Mouse (Mus musculus): Measurements from ENCODE around the gene Ctxn1. TPM values are rescaled to one million over a fixed set of nuclear protein-coding genes. Genes with fewer than 3 reads are reported as not detected.
A peak's percentile ranks its signal among the peaks of the same experiment; 100 is the strongest.

The Ctxn1 gene
- polyA plus RNA-seq, 1 experiment from 2014 or later, result 8.7 TPM

DNA sequence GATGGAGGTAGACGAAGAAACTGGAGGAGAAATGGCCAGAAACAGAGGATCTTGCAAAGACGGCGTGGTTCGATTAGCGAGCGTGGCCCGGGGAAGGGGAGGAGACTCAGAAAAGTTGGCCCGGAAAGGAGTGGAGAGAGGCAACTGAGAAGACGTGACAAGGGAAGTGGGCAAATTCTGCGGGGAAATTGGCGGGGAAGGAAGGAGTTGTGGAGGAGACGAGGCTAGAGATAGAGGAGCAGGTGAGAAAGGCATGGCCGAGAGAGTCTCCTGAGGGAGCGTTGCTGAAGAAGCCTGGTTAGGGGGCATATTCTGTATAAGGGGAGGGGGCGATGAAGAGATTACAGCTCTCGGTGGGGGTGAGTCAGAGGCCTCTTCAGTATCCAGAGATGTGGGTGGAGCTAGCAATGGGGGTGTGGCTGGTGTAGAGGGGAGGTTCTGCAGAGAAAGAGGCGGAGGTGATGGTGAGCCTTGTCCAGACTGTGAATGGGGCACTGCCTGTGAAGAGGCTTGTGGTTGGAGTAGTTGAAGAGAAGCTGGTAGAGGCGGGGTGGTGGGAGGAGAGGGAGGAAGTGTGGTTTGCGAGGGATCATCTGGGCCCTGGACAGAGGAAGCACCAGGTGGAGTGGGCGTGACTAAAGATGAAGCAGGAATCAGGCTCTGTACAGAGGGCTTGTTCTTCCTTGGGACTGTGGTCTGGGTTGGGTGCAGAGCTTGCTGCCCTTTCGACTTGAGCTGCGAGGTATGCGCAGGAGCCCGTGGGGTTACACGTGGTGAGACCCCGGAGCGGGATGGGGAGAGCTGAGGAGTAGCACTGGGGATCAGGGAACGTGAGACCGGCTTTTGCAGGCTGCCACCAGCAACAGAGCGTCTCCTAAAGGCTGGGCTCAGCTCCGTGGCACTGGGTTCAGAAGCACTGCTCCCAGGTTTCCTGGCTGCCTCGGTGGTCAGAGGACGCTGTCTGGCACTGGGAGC is 44.8 kb downstream of the Ctxn1 start:
- peak; percentile 57 for DNase-seq (ENCODE audit: low spot score)

DNA sequence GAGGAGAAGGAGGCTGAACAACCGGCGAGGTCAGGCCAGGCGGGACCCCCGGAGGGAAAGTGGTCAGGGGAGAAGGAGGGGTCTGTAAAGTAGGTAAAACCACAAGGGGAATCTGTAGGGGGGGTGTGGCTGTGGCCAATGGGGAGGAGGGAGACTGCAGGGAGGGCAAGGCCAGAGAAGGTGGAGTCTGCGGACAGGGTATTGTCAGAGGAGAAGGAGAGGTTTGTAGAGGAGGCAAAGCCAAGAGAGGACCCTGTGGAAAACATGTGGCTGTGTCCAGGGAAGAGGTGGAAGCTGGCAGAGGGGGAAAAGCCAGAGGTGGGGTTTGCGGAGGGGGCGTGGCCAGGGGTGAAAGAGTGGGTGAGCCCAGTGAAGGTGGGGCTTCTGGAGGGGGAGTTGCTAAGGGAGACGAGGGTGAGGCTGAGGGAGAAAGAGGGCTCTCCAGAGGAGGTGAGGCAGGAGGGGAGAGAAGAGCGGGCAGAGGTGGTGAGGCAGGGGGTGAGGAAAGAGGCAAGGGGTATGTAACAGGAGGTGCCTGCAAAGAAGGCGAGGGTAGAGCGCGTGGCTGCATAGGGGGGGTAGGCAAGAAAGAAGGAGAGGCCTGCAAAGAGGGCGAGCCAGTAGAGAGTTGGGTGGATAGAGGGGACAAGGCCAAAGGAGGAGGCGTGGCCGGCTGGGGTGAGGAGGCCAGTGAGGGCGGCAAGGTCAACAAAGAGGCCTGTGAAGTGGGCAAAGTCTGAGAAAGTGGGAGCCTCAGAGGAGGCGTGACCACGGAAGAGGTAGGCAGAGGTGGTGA is 45.7 kb downstream of the Ctxn1 start:
- DNase-seq (ENCODE audit: low spot score), result peak; percentile 35

DNA sequence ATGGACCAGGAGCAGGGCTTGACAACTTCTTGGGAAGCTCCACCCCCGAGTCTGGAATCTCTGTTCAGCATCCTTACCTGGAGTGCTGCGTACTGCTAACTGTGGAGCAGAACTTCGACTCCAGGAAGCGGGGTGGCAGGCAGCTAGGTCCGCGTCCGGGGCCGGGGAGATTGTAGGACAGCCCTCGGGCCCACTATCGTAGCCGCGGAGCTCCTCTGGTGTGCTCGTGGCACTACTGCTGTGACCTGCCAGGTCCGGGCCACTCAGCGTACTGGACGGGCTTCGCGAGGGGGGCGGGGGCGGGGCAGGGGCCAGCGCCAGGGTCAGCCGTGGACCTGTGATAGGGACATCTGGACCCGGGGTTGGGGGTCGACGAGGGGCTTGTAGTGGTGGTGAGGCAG is 46.3 kb downstream of the Ctxn1 start:
- no peak for DNase-seq (ENCODE audit: low spot score)

DNA sequence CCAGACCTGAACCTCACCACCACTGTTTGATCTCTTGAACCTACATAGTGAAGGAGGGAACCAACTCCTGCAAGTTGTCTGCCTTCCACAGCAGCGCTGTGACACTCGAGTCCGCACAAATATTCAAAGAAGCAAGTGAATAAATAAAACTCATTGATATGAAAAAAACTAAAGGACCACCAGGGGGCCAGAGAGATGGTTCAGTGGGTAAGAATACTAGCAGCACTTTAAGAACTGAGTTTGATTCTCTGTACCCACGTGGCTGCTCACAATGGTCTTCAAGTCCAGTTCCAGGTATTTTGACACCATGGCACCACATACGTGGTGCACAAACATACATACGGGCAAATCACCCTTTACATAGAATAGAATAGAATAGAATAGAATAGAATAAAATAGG is 48.0 kb downstream of the Ctxn1 start:
- no peak for DNase-seq (ENCODE audit: low spot score)

Other genes with a start within 250 kb of the Ctxn1 start
- gene Cd209f, start 153.4 kb downstream of the Ctxn1 start, polyA plus RNA-seq (2015; fragmentation: Nextera tagmentation; extraction: Ambion mirVana), result 0.45 and 0.83 TPM in 2 replicates
- gene Cd209g, start 125.2 kb downstream of the Ctxn1 start, polyA plus RNA-seq (2015; fragmentation: Nextera tagmentation; extraction: Ambion mirVana), result 0.12 TPM in 1 of 2 replicates, not detected in the other
- gene Evi5l, start 92.7 kb downstream of the Ctxn1 start, polyA plus RNA-seq (2015; fragmentation: Nextera tagmentation; extraction: Ambion mirVana), result 18.1 and 22.5 TPM in 2 replicates
- gene Prr36, start 41.8 kb downstream of the Ctxn1 start, polyA plus RNA-seq (2015; fragmentation: Nextera tagmentation; extraction: Ambion mirVana), result 0.42 and 0.46 TPM in 2 replicates
- 0.85 and 0.91 TPM in 2 replicates for gene Lrrc8e, start 32.4 kb downstream of the Ctxn1 start, polyA plus RNA-seq (2015; fragmentation: Nextera tagmentation; extraction: Ambion mirVana)
- 33.3 and 35.4 TPM in 2 replicates for gene Map2k7, start 20.5 kb downstream of the Ctxn1 start, polyA plus RNA-seq (2015; fragmentation: Nextera tagmentation; extraction: Ambion mirVana)
- gene Gm49320, start 20.4 kb downstream of the Ctxn1 start, polyA plus RNA-seq (2015; fragmentation: Nextera tagmentation; extraction: Ambion mirVana), result 0.21 and 0.26 TPM in 2 replicates
- gene Tgfbr3l, start 11.1 kb downstream of the Ctxn1 start, polyA plus RNA-seq (2015; fragmentation: Nextera tagmentation; extraction: Ambion mirVana), result 2.3 and 4.0 TPM in 2 replicates
- 34.5 and 36.4 TPM in 2 replicates for gene Snapc2, start 6.2 kb downstream of the Ctxn1 start, polyA plus RNA-seq (2015; fragmentation: Nextera tagmentation; extraction: Ambion mirVana)
- gene Timm44, start 16.6 kb upstream of the Ctxn1 start, polyA plus RNA-seq (2015; fragmentation: Nextera tagmentation; extraction: Ambion mirVana), result 49.3 and 50.6 TPM in 2 replicates
- 811 and 840 TPM in 2 replicates for gene Ccl25, start 65.9 kb upstream of the Ctxn1 start, polyA plus RNA-seq (2015; fragmentation: Nextera tagmentation; extraction: Ambion mirVana)
- 209 and 236 TPM in 2 replicates for gene Elavl1, start 66.1 kb upstream of the Ctxn1 start, polyA plus RNA-seq (2015; fragmentation: Nextera tagmentation; extraction: Ambion mirVana)
- gene Cers4, start 233.8 kb upstream of the Ctxn1 start, polyA plus RNA-seq (2015; fragmentation: Nextera tagmentation; extraction: Ambion mirVana), result 7.1 and 7.4 TPM in 2 replicates